Mouse (Mus musculus) heart, embryonic 12.5 days (tissue): Measurements from ENCODE around the gene Trim25. TPM values are rescaled to one million over a fixed set of nuclear protein-coding genes. Genes with fewer than 3 reads are reported as not detected.

Source experiments
- ATAC-seq: fragments of 200-750 bp; cut with Nextera tagmentation; 2 replicates; pipeline ENCODE4 v1.8.0; 2017; ENCODE audit warnings: moderate TSS enrichment, moderate library complexity; ENCODE audit not compliant: insufficient number of reproducible peaks, low FRiP score
- H3K27ac ChIP-seq: fragments of 300-500 bp; sonication (generic); 2 replicates; pipeline ENCODE4 v1.5.1; 2016; ENCODE audit warnings: mild to moderate bottlenecking, moderate library complexity; ENCODE audit not compliant: poor library complexity, severe bottlenecking
- H3K27me3 ChIP-seq: fragments of 300-500 bp; sonication (generic); replicated peaks from 2 replicates; pipeline ENCODE4 v1.6.1; 2016; ENCODE audit warnings: mild to moderate bottlenecking, moderate library complexity
- H3K36me3 ChIP-seq: fragments of 300-500 bp; sonication (generic); 2 replicates; pipeline ENCODE4 v1.6.1; 2016; ENCODE audit warnings: mild to moderate bottlenecking, moderate library complexity
- H3K4me1 ChIP-seq: fragments of 300-500 bp; sonication (generic); replicated peaks from 2 replicates; pipeline ENCODE4 v1.6.1; 2016; ENCODE audit warnings: mild to moderate bottlenecking
- H3K4me2 ChIP-seq: fragments of 300-500 bp; sonication (generic); 2 replicates; pipeline ENCODE4 v1.6.1; 2016; ENCODE audit warnings: mild to moderate bottlenecking, moderate library complexity
- H3K4me3 ChIP-seq: fragments of 300-500 bp; sonication (generic); 2 replicates; pipeline ENCODE4 v1.5.1; 2016; ENCODE audit warnings: mild to moderate bottlenecking
- H3K9ac ChIP-seq: fragments of 300-500 bp; sonication (generic); 2 replicates; pipeline ENCODE4 v1.6.1; 2016; ENCODE audit warnings: mild to moderate bottlenecking, moderate library complexity
- H3K9me3 ChIP-seq: fragments of 300-500 bp; sonication (generic); replicated peaks from 2 replicates; pipeline ENCODE4 v1.6.1; 2016; ENCODE audit warnings: mild to moderate bottlenecking, moderate library complexity
- WGBS: fragments of 180-500 bp; shearing (Covaris S2); methylation state at CpG from one replicate; pipeline ENCODE4 v1.1.7; 2016; 5-methylcytosine and 5-hydroxymethylcytosine counted together
- polyA plus RNA-seq: library from polyadenylated mRNA; unstranded; fragments of >200 nt; fragmentation: Nextera tagmentation; extraction: Ambion mirVana; gene quantifications from 2 replicates; pipeline ENCODE4 v1.2.1, GENCODE M21; 2016

Gene Trim25
- polyA plus RNA-seq, 1 experiment from 2014 or later, result 15.3 TPM

DNA sequence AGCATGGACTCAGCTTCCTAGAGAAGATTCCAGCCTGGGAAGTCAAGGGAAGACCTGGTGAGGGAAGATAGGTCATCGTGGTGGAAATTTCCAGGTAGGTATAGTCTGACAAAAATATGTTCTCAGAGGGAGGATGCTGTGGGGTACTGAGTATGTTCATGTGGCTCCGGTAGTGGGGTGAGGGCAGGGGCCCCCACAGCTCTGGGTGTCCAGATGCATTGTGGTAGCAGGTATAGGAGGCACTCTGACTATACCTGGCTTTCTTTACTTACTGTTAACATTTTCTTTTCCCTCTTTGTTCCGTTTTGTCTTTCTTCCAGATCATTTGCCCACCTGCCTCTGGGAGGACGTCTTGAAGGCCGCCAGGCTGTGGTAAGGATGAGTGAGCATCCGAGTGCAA, 67.0 kb downstream of the Trim25 start:
- no peak for ATAC-seq
- H3K4me3 ChIP-seq, result no peak overlapping the region
- no peak overlapping the region for H3K27ac ChIP-seq
- no peaks in the 10 kb centered on the region for H3K27me3 ChIP-seq
- H3K9ac ChIP-seq, result no peak overlapping the region
- H3K4me2 ChIP-seq, result no peak overlapping the region
- peaks cover 12% of the 10 kb centered on the region; the same call in 1 of the 2 replicates for H3K4me1 ChIP-seq
- 76% methylated on average over 6 of the region's 6 CpGs for WGBS
- no peaks in the 10 kb centered on the region for H3K36me3 ChIP-seq
- no peaks in the 10 kb centered on the region for H3K9me3 ChIP-seq

DNA sequence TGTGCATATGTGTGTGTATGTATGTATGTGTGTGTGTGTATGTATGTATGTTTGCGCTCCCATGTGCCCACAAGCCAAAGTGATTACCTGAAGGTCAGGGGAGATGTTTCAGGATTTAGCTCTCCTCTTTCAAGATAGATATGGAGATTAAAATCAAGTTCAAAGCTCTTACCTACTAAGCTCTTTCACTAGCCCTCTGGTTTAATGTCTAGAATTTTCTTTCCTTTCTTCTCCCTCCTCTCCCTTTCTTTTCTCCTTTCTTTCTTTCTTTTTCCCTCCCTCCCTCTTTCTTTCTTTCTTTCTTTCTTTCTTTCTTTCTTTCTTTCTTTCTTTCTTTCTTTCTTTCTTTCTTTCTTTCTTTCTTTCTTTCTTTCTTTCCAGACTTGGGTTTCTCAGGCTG, 67.6 kb downstream of the Trim25 start, which contains the start of gene Dgke:
TSS of gene Dgke (minus strand) at position 101 of the 400 bp plus-strand sequence.
- H3K27ac ChIP-seq, result no peak within 1 kb of the TSS
- no peaks in the 10 kb centered on the region for H3K36me3 ChIP-seq
- H3K4me2 ChIP-seq, result no peak within 1 kb of the TSS
- no peak within 1 kb of the TSS for H3K9ac ChIP-seq
- H3K27me3 ChIP-seq, result no peaks in the 10 kb centered on the region
- WGBS, result 83% methylated on average over 1 of the region's 1 CpGs
- no peak for ATAC-seq
- no peaks in the 10 kb centered on the region for H3K9me3 ChIP-seq
- H3K4me3 ChIP-seq, result no peak within 1 kb of the TSS
- peaks cover 12% of the 10 kb centered on the region; the same call in 1 of the 2 replicates for H3K4me1 ChIP-seq

DNA sequence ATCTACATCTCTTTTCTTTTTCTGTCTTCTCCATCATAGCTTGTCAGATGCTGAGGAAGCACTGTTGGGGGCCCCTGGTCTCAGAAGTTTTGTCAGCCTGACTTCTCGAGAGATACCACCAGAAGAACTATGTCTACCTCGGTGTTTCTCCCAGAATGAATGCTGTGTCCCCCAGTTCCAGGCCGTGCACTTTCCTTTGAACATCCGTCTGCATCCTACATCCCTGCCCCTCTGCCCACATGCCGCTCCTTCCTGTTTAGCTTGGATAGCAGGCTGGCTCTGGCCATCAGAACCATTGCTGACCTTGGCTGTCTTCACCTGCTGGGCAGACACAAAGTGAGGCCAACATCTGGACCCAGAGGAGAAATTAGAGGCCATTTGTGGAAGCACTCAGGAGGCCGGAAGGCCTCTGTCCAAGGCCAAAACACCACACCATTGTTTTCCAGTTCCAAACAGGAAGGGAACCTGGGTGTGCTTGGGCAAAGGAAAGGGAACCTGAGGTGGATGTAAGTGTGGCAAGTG, 68.2 kb downstream of the Trim25 start:
- Histone ChIP-seq H3K27ac (no peak overlapping the region), H3K4me3 (no peak overlapping the region), H3K4me2 (no peak overlapping the region), H3K9me3 (no peaks in the 10 kb centered on the region), H3K27me3 (no peaks in the 10 kb centered on the region), H3K36me3 (no peaks in the 10 kb centered on the region), H3K9ac (no peak overlapping the region), H3K4me1 (peaks cover 12% of the 10 kb centered on the region; the same call in 1 of the 2 replicates)
- WGBS, result 70% methylated on average over 6 of the region's 6 CpGs
- ATAC-seq, result no peak

DNA sequence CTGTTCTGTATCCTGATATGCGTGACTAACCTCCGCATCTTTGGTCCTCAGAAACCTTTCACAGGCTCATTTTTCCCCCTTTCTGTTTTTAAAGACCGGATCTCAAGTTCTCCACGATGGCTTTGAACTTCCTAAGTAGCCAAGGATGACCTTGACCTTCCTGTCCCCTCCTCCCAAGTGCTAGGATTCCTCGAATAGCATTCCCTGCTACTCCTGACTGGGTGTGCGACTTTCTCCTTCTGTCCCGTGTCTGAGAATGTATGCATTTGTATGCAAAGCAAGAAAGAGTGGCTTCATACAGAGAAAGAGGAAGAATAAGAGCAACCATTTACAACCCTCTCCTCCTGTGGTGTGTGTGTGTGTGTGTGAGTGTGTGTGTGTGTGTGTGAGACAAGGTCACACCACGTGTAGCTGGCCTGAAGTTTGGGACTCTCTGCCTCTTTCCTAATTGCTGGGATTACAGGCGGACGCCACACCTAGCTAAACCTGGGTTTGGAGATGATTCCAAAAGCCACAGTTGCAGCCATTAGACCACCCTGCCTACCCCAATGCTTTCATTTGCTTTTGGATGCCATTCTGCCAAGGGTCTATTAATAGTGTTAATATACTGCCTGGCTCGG, 68.8 kb downstream of the Trim25 start:
- Histone ChIP-seq H3K9ac (no peak overlapping the region), H3K9me3 (no peaks in the 10 kb centered on the region), H3K27me3 (no peaks in the 10 kb centered on the region; the same call in 1 of the 2 replicates), H3K4me2 (no peak overlapping the region), H3K4me3 (no peak overlapping the region), H3K4me1 (peaks cover 12% of the 10 kb centered on the region; the same call in 1 of the 2 replicates), H3K36me3 (no peaks in the 10 kb centered on the region), H3K27ac (no peak overlapping the region)
- ATAC-seq, result no peak
- WGBS, result 55% methylated on average over 11 of the region's 11 CpGs

DNA sequence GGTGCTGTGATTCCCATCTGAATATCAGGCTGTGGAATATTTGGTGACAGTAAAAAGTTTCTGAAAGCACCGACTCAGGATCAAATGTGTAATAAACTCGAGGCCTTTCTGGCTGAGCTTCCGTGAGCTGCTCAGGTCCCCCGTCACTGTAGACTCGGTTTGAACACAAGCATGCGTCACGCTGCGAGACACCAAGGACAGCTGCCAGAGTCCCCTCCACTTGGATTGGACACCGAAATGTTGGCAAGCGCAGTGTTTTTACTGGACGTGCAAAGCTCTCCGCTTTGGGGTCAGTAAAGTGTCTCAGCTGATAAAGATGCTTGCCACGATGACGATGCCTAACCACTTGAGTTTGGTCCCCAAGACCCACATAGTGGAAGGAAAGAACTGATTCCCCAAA, 69.5 kb downstream of the Trim25 start:
- 79% methylated on average over 14 of the region's 14 CpGs for WGBS
- Histone ChIP-seq H3K4me3 (no peak overlapping the region), H3K27me3 (no peaks in the 10 kb centered on the region; the same call in 1 of the 2 replicates), H3K4me1 (peaks cover 12% of the 10 kb centered on the region; the same call in 1 of the 2 replicates), H3K27ac (no peak overlapping the region), H3K9me3 (no peaks in the 10 kb centered on the region), H3K36me3 (no peaks in the 10 kb centered on the region), H3K9ac (no peak overlapping the region), H3K4me2 (no peak overlapping the region)
- ATAC-seq, result 0 out of 2 replicates have a peak, but pooled peaks have one; percentile 41

DNA sequence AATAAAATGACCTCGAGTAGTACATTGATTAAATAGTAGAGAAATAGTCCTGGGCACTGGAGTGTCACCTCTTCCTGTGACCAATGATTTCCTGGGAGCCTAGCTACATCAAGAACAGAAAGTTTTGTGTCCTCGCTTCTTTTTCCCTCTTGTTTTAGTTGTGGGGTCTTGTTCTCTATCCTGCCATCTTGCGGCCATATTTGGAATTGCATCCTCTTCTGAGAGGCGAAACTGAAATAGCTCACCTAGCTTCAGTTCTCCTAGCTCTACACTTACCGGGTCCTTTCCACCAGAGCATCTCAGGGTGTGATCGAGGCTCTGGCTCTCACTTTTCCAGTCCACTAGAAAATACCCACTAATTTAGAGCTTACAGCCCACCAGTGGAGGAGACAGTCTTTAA, 70.1 kb downstream of the Trim25 start:
- no peaks in the 10 kb centered on the region for H3K36me3 ChIP-seq
- no peak overlapping the region for H3K4me2 ChIP-seq
- no peaks in the 10 kb centered on the region; the same call in 1 of the 2 replicates for H3K27me3 ChIP-seq
- H3K9me3 ChIP-seq, result no peaks in the 10 kb centered on the region
- H3K27ac ChIP-seq, result no peak overlapping the region
- H3K9ac ChIP-seq, result no peak overlapping the region
- peaks cover 12% of the 10 kb centered on the region; the same call in 1 of the 2 replicates for H3K4me1 ChIP-seq
- WGBS, result 24% methylated on average over 6 of the region's 6 CpGs
- no peak for ATAC-seq
- no peak overlapping the region for H3K4me3 ChIP-seq

Other genes with a start within 250 kb of the Trim25 start
- 34.1 and 38.9 TPM in 2 replicates for gene Akap1, start 134.8 kb upstream of the Trim25 start, polyA plus RNA-seq
- gene Scpep1, start 43.9 kb upstream of the Trim25 start, polyA plus RNA-seq, result 47.2 and 47.5 TPM in 2 replicates
- gene Elobl, start 32.4 kb upstream of the Trim25 start, polyA plus RNA-seq, result not detected in 2 replicates
- 15.5 and 16.1 TPM in 2 replicates for gene Coil, start 29.1 kb upstream of the Trim25 start, polyA plus RNA-seq
- 7.2 and 8.2 TPM in 2 replicates for gene Dgke, start 67.5 kb downstream of the Trim25 start, polyA plus RNA-seq
- not detected in 2 replicates for gene Gm525, start 74.5 kb downstream of the Trim25 start, polyA plus RNA-seq